Mouse (Mus musculus): ENCODE data around the gene Paxx. TPM values are rescaled to one million over a fixed set of nuclear protein-coding genes. Genes with fewer than 3 reads are reported as not detected.
A peak's percentile ranks its signal among the peaks of the same experiment; 100 is the strongest.

Gene Paxx
- polyA plus RNA-seq, 1 experiment from 2014 or later = 98.8 TPM

- Histone ChIP-seq H3K4me3 (no peak overlapping the region), H3K27ac (no peak overlapping the region), H3K9me3 (no peaks in the 10 kb centered on the region), H3K9ac (no peak overlapping the region), H3K4me1 (replicated peaks) (no peaks in the 10 kb centered on the region), H3K36me3 (no peaks in the 10 kb centered on the region), H3K4me2 (no peak overlapping the region), H3K27me3 (0 out of 2 replicates have a peak, but pooled peaks cover 10% of the 10 kb centered on the region)
- 89% methylated on average over 8 of the region's 8 CpGs for WGBS
- no peak for ATAC-seq (ENCODE audit: low FRiP score)
Observed at GRCm38 (mm10) chr2:25477541-25477940, 16.6 kb upstream of the Paxx start.

GRCm38 (mm10) chr2:25472550-25472949 lies 11.7 kb upstream of the Paxx start:
- WGBS = 83% methylated on average over 2 of the region's 2 CpGs
- Histone ChIP-seq H3K9ac (no peak overlapping the region), H3K36me3 (no peaks in the 10 kb centered on the region), H3K9me3 (no peaks in the 10 kb centered on the region), H3K4me2 (no peak overlapping the region), H3K4me1 (replicated peaks) (peaks cover 20% of the 10 kb centered on the region), H3K27ac (no peak overlapping the region), H3K4me3 (no peak overlapping the region), H3K27me3 (0 out of 2 replicates have a peak, but pooled peaks cover 3% of the 10 kb centered on the region)
- ATAC-seq (ENCODE audit: low FRiP score) = no peak

- peaks cover 27% of the 10 kb centered on the region for H3K4me1 ChIP-seq (replicated peaks)
- peak within 1 kb of the TSS; percentile 73 for H3K27ac ChIP-seq
- H3K9ac ChIP-seq = no peak within 1 kb of the TSS
- ATAC-seq (ENCODE audit: low FRiP score) = no peak
- WGBS = 61% methylated on average over 6 of the region's 6 CpGs
- H3K36me3 ChIP-seq = no peaks in the 10 kb centered on the region
- no peaks in the 10 kb centered on the region for H3K9me3 ChIP-seq
- no peak within 1 kb of the TSS for H3K4me3 ChIP-seq
- H3K27me3 ChIP-seq = 0 out of 2 replicates have a peak, but pooled peaks cover 2% of the 10 kb centered on the region
- H3K4me2 ChIP-seq = no peak within 1 kb of the TSS
Observed at GRCm38 (mm10) chr2:25469969-25470368, 9.1 kb upstream of the Paxx start, which contains the start of gene Ptgds. TSS of gene Ptgds (minus strand) at chr2:25470046.

GRCm38 (mm10) chr2:25468962-25469915 lies 8.3 kb upstream of the Paxx start:
- Histone ChIP-seq H3K27ac (peak overlapping the region; percentile 73), H3K27me3 (no peaks in the 10 kb centered on the region), H3K9ac (no peak overlapping the region), H3K4me2 (no peak overlapping the region), H3K4me1 (replicated peaks) (peaks cover 27% of the 10 kb centered on the region), H3K9me3 (no peaks in the 10 kb centered on the region), H3K36me3 (no peaks in the 10 kb centered on the region), H3K4me3 (no peak overlapping the region)
- ATAC-seq (ENCODE audit: low FRiP score) = peak; percentile 76
- WGBS = 75% methylated on average over 10 of the region's 10 CpGs

- H3K27me3 ChIP-seq = no peaks in the 10 kb centered on the region
- no peaks in the 10 kb centered on the region for H3K9me3 ChIP-seq
- peaks cover 27% of the 10 kb centered on the region for H3K4me1 ChIP-seq (replicated peaks)
- H3K9ac ChIP-seq = no peak overlapping the region
- H3K27ac ChIP-seq = no peak overlapping the region
- no peak overlapping the region for H3K4me3 ChIP-seq
- no peak overlapping the region for H3K4me2 ChIP-seq
- no peak for ATAC-seq (ENCODE audit: low FRiP score)
- no peaks in the 10 kb centered on the region for H3K36me3 ChIP-seq
- 78% methylated on average over 14 of the region's 14 CpGs for WGBS
Observed at GRCm38 (mm10) chr2:25467606-25468303, 6.9 kb upstream of the Paxx start.

- H3K9me3 ChIP-seq = no peaks in the 10 kb centered on the region
- ATAC-seq (ENCODE audit: low FRiP score) = no peak
- no peak overlapping the region for H3K27ac ChIP-seq
- peaks cover 35% of the 10 kb centered on the region for H3K4me1 ChIP-seq (replicated peaks)
- WGBS = 59% methylated on average over 10 of the region's 10 CpGs
- H3K36me3 ChIP-seq = no peaks in the 10 kb centered on the region
- H3K4me3 ChIP-seq = no peak overlapping the region
- no peak overlapping the region for H3K4me2 ChIP-seq
- H3K9ac ChIP-seq = peak overlapping the region; percentile 29; the same call in 1 of the 2 replicates
- no peaks in the 10 kb centered on the region for H3K27me3 ChIP-seq
Observed at GRCm38 (mm10) chr2:25465816-25466635, 5.1 kb upstream of the Paxx start.

GRCm38 (mm10) chr2:25465256-25465655 lies 4.4 kb upstream of the Paxx start:
- ATAC-seq (ENCODE audit: low FRiP score) = no peak
- Histone ChIP-seq H3K4me3 (no peak overlapping the region), H3K9me3 (no peaks in the 10 kb centered on the region), H3K36me3 (no peaks in the 10 kb centered on the region), H3K27ac (no peak overlapping the region), H3K4me2 (no peak overlapping the region), H3K27me3 (no peaks in the 10 kb centered on the region), H3K9ac (no peak overlapping the region), H3K4me1 (replicated peaks) (peaks cover 35% of the 10 kb centered on the region)
- 89% methylated on average over 2 of the region's 2 CpGs for WGBS

GRCm38 (mm10) chr2:25463630-25464029 lies 2.7 kb upstream of the Paxx start:
- no peak overlapping the region for H3K27ac ChIP-seq
- no peak for ATAC-seq (ENCODE audit: low FRiP score)
- no peak overlapping the region for H3K4me2 ChIP-seq

GRCm38 (mm10) chr2:25461407-25461806 lies 513 bp upstream of the Paxx start:
- WGBS = 27% methylated on average over 3 of the region's 3 CpGs
- H3K27ac ChIP-seq = peak overlapping the region; percentile 91
- peak overlapping the region; percentile 59 for H3K4me3 ChIP-seq
- H3K9ac ChIP-seq = peak overlapping the region; percentile 68
- H3K4me2 ChIP-seq = peak overlapping the region; percentile 94
- H3K27me3 ChIP-seq = no peaks in the 10 kb centered on the region
- H3K36me3 ChIP-seq = peaks cover 23% of the 10 kb centered on the region
- peaks cover 30% of the 10 kb centered on the region for H3K4me1 ChIP-seq (replicated peaks)
- 0 out of 2 replicates have a peak, but pooled peaks have one; percentile 8 for ATAC-seq (ENCODE audit: low FRiP score)
- H3K9me3 ChIP-seq = no peaks in the 10 kb centered on the region

More at GRCm38 (mm10) chr2:25463630-25464029, 2.7 kb upstream of the Paxx start:
- peaks cover 35% of the 10 kb centered on the region for H3K4me1 ChIP-seq (replicated peaks)
- 86% methylated on average over 3 of the region's 3 CpGs for WGBS
- peaks cover 9% of the 10 kb centered on the region for H3K36me3 ChIP-seq
- H3K4me3 ChIP-seq = no peak overlapping the region
- no peaks in the 10 kb centered on the region for H3K9me3 ChIP-seq
- H3K27me3 ChIP-seq = no peaks in the 10 kb centered on the region
- no peak overlapping the region for H3K9ac ChIP-seq

- peak; percentile 40 for ATAC-seq (ENCODE audit: low FRiP score)
- Histone ChIP-seq H3K4me1 (replicated peaks) (peaks cover 27% of the 10 kb centered on the region), H3K4me2 (peak overlapping the region; percentile 94), H3K9me3 (no peaks in the 10 kb centered on the region), H3K27ac (peak overlapping the region; percentile 91), H3K9ac (peak overlapping the region; percentile 83), H3K36me3 (peaks cover 23% of the 10 kb centered on the region), H3K27me3 (no peaks in the 10 kb centered on the region), H3K4me3 (peak overlapping the region; percentile 59)
- WGBS = 39% methylated on average over 5 of the region's 5 CpGs
Observed at GRCm38 (mm10) chr2:25460135-25460534, 759 bp downstream of the Paxx start.

GRCm38 (mm10) chr2:25458911-25459310 lies 2.0 kb downstream of the Paxx start:
- H3K4me2 ChIP-seq = peak overlapping the region; percentile 94
- ATAC-seq (ENCODE audit: low FRiP score) = no peak
- peak overlapping the region; percentile 83; the same call in 1 of the 2 replicates for H3K9ac ChIP-seq

More at GRCm38 (mm10) chr2:25458911-25459310, 2.0 kb downstream of the Paxx start:
- Histone ChIP-seq H3K4me1 (replicated peaks) (peaks cover 27% of the 10 kb centered on the region), H3K9me3 (no peaks in the 10 kb centered on the region), H3K4me3 (peak overlapping the region; percentile 59; the same call in 1 of the 2 replicates), H3K27ac (no peak overlapping the region), H3K27me3 (no peaks in the 10 kb centered on the region), H3K36me3 (peaks cover 23% of the 10 kb centered on the region)
- 74% methylated on average over 5 of the region's 5 CpGs for WGBS
